Mouse (Mus musculus) heart, embryonic 12.5 days (tissue): Measurements from ENCODE around the gene Gtf2i. TPM values are rescaled to one million over a fixed set of nuclear protein-coding genes. Genes with fewer than 3 reads are reported as not detected.

Experiments
- ATAC-seq: fragments of 200-750 bp; cut with Nextera tagmentation; 2 replicates; pipeline ENCODE4 v1.8.0; 2017; ENCODE audit warnings: moderate TSS enrichment, moderate library complexity; ENCODE audit not compliant: insufficient number of reproducible peaks, low FRiP score
- H3K27ac ChIP-seq: fragments of 300-500 bp; sonication (generic); 2 replicates; pipeline ENCODE4 v1.5.1; 2016; ENCODE audit warnings: mild to moderate bottlenecking, moderate library complexity; ENCODE audit not compliant: poor library complexity, severe bottlenecking
- H3K27me3 ChIP-seq: fragments of 300-500 bp; sonication (generic); replicated peaks from 2 replicates; pipeline ENCODE4 v1.6.1; 2016; ENCODE audit warnings: mild to moderate bottlenecking, moderate library complexity
- H3K36me3 ChIP-seq: fragments of 300-500 bp; sonication (generic); 2 replicates; pipeline ENCODE4 v1.6.1; 2016; ENCODE audit warnings: mild to moderate bottlenecking, moderate library complexity
- H3K4me1 ChIP-seq: fragments of 300-500 bp; sonication (generic); replicated peaks from 2 replicates; pipeline ENCODE4 v1.6.1; 2016; ENCODE audit warnings: mild to moderate bottlenecking
- H3K4me2 ChIP-seq: fragments of 300-500 bp; sonication (generic); 2 replicates; pipeline ENCODE4 v1.6.1; 2016; ENCODE audit warnings: mild to moderate bottlenecking, moderate library complexity
- H3K4me3 ChIP-seq: fragments of 300-500 bp; sonication (generic); 2 replicates; pipeline ENCODE4 v1.5.1; 2016; ENCODE audit warnings: mild to moderate bottlenecking
- H3K9ac ChIP-seq: fragments of 300-500 bp; sonication (generic); 2 replicates; pipeline ENCODE4 v1.6.1; 2016; ENCODE audit warnings: mild to moderate bottlenecking, moderate library complexity
- H3K9me3 ChIP-seq: fragments of 300-500 bp; sonication (generic); replicated peaks from 2 replicates; pipeline ENCODE4 v1.6.1; 2016; ENCODE audit warnings: mild to moderate bottlenecking, moderate library complexity
- WGBS: fragments of 180-500 bp; shearing (Covaris S2); methylation state at CpG from one replicate; pipeline ENCODE4 v1.1.7; 2016; 5-methylcytosine and 5-hydroxymethylcytosine counted together
- polyA plus RNA-seq: library from polyadenylated mRNA; unstranded; fragments of >200 nt; fragmentation: Nextera tagmentation; extraction: Ambion mirVana; gene quantifications from 2 replicates; pipeline ENCODE4 v1.2.1, GENCODE M21; 2016

Gtf2i gene
- polyA plus RNA-seq, 1 experiment from 2014 or later: 157 TPM

GRCm38 (mm10) chr5:134275556-134275955, 39.0 kb downstream of the Gtf2i start:
- H3K4me3 ChIP-seq: no peak overlapping the region
- H3K4me2 ChIP-seq: no peak overlapping the region
- no peaks in the 10 kb centered on the region for H3K27me3 ChIP-seq
- WGBS: 90% methylated on average over 10 of the region's 10 CpGs
- no peaks in the 10 kb centered on the region for H3K9me3 ChIP-seq
- H3K36me3 ChIP-seq: peaks cover 92% of the 10 kb centered on the region
- H3K9ac ChIP-seq: no peak overlapping the region
- no peak for ATAC-seq
- H3K4me1 ChIP-seq: no peaks in the 10 kb centered on the region
- H3K27ac ChIP-seq: no peak overlapping the region

- Histone ChIP-seq H3K4me2 (no peak overlapping the region), H3K4me1 (no peaks in the 10 kb centered on the region), H3K27ac (no peak overlapping the region), H3K9ac (no peak overlapping the region), H3K4me3 (no peak overlapping the region), H3K27me3 (no peaks in the 10 kb centered on the region), H3K36me3 (peaks cover 91% of the 10 kb centered on the region), H3K9me3 (no peaks in the 10 kb centered on the region)
- 75% methylated on average over 11 of the region's 11 CpGs for WGBS
- ATAC-seq: no peak
These were observed 39.5 kb downstream of the Gtf2i start for GRCm38 (mm10) chr5:134275021-134275420.

GRCm38 (mm10) chr5:134273761-134274160, 40.8 kb downstream of the Gtf2i start:
- Histone ChIP-seq H3K9ac (no peak overlapping the region), H3K27me3 (no peaks in the 10 kb centered on the region), H3K4me2 (no peak overlapping the region), H3K4me1 (no peaks in the 10 kb centered on the region), H3K9me3 (no peaks in the 10 kb centered on the region), H3K36me3 (peaks cover 91% of the 10 kb centered on the region), H3K27ac (no peak overlapping the region), H3K4me3 (no peak overlapping the region)
- WGBS: 86% methylated on average over 8 of the region's 8 CpGs
- no peak for ATAC-seq

- WGBS: 84% methylated on average over 11 of the region's 11 CpGs
- Histone ChIP-seq H3K27me3 (no peaks in the 10 kb centered on the region), H3K4me2 (no peak overlapping the region), H3K4me3 (no peak overlapping the region), H3K27ac (no peak overlapping the region), H3K9ac (no peak overlapping the region), H3K9me3 (no peaks in the 10 kb centered on the region), H3K36me3 (peaks cover 91% of the 10 kb centered on the region), H3K4me1 (no peaks in the 10 kb centered on the region)
- ATAC-seq: no peak
These were observed 41.8 kb downstream of the Gtf2i start for GRCm38 (mm10) chr5:134272761-134273160.

GRCm38 (mm10) chr5:134271421-134271820, 43.1 kb downstream of the Gtf2i start:
- Histone ChIP-seq H3K4me1 (no peaks in the 10 kb centered on the region), H3K36me3 (peaks cover 90% of the 10 kb centered on the region), H3K9me3 (no peaks in the 10 kb centered on the region), H3K4me3 (no peak overlapping the region), H3K27me3 (no peaks in the 10 kb centered on the region), H3K9ac (no peak overlapping the region), H3K4me2 (no peak overlapping the region), H3K27ac (no peak overlapping the region)
- no peak for ATAC-seq
- WGBS: 90% methylated on average over 11 of the region's 11 CpGs

GRCm38 (mm10) chr5:134270566-134270965, 44.0 kb downstream of the Gtf2i start:
- WGBS: 82% methylated on average over 4 of the region's 4 CpGs
- no peak overlapping the region for H3K27ac ChIP-seq
- H3K27me3 ChIP-seq: no peaks in the 10 kb centered on the region
- no peaks in the 10 kb centered on the region for H3K9me3 ChIP-seq
- H3K9ac ChIP-seq: no peak overlapping the region
- peaks cover 92% of the 10 kb centered on the region for H3K36me3 ChIP-seq
- H3K4me2 ChIP-seq: no peak overlapping the region
- no peak overlapping the region for H3K4me3 ChIP-seq
- no peaks in the 10 kb centered on the region for H3K4me1 ChIP-seq
- ATAC-seq: no peak

GRCm38 (mm10) chr5:134269751-134270150, 44.8 kb downstream of the Gtf2i start:
- ATAC-seq: no peak
- no peak overlapping the region for H3K27ac ChIP-seq
- H3K4me3 ChIP-seq: no peak overlapping the region
- no peak overlapping the region for H3K9ac ChIP-seq
- 80% methylated on average over 5 of the region's 5 CpGs for WGBS
- no peaks in the 10 kb centered on the region for H3K9me3 ChIP-seq
- no peak overlapping the region for H3K4me2 ChIP-seq
- H3K36me3 ChIP-seq: peaks cover 91% of the 10 kb centered on the region
- H3K4me1 ChIP-seq: no peaks in the 10 kb centered on the region
- H3K27me3 ChIP-seq: no peaks in the 10 kb centered on the region

GRCm38 (mm10) chr5:134268751-134269150, 45.8 kb downstream of the Gtf2i start:
- no peak for ATAC-seq
- no peaks in the 10 kb centered on the region for H3K9me3 ChIP-seq
- no peak overlapping the region for H3K27ac ChIP-seq
- no peak overlapping the region for H3K4me2 ChIP-seq
- H3K9ac ChIP-seq: no peak overlapping the region
- H3K27me3 ChIP-seq: no peaks in the 10 kb centered on the region
- 96% methylated on average over 8 of the region's 8 CpGs for WGBS
- no peaks in the 10 kb centered on the region for H3K4me1 ChIP-seq
- peaks cover 95% of the 10 kb centered on the region for H3K36me3 ChIP-seq
- H3K4me3 ChIP-seq: no peak overlapping the region

- WGBS: 85% methylated on average over 18 of the region's 18 CpGs
- Histone ChIP-seq H3K4me2 (no peak overlapping the region), H3K9ac (no peak overlapping the region), H3K9me3 (no peaks in the 10 kb centered on the region), H3K27me3 (no peaks in the 10 kb centered on the region), H3K4me3 (no peak overlapping the region), H3K27ac (no peak overlapping the region), H3K36me3 (peaks cover 95% of the 10 kb centered on the region), H3K4me1 (no peaks in the 10 kb centered on the region)
- no peak for ATAC-seq
These were observed 48.2 kb downstream of the Gtf2i start for GRCm38 (mm10) chr5:134266404-134266803.

GRCm38 (mm10) chr5:134265890-134266289, 48.7 kb downstream of the Gtf2i start:
- H3K9ac ChIP-seq: no peak overlapping the region
- no peaks in the 10 kb centered on the region for H3K9me3 ChIP-seq
- H3K27ac ChIP-seq: no peak overlapping the region
- no peak for ATAC-seq
- no peaks in the 10 kb centered on the region for H3K27me3 ChIP-seq
- H3K36me3 ChIP-seq: peaks cover 95% of the 10 kb centered on the region
- H3K4me2 ChIP-seq: no peak overlapping the region
- no peaks in the 10 kb centered on the region for H3K4me1 ChIP-seq
- 63% methylated on average over 2 of the region's 2 CpGs for WGBS
- no peak overlapping the region for H3K4me3 ChIP-seq

- no peaks in the 10 kb centered on the region for H3K4me1 ChIP-seq
- H3K9ac ChIP-seq: no peak overlapping the region
- 93% methylated on average over 9 of the region's 9 CpGs for WGBS
- H3K36me3 ChIP-seq: peaks cover 97% of the 10 kb centered on the region
- H3K4me2 ChIP-seq: no peak overlapping the region
- H3K4me3 ChIP-seq: no peak overlapping the region
- H3K27ac ChIP-seq: no peak overlapping the region
- no peaks in the 10 kb centered on the region for H3K27me3 ChIP-seq
- H3K9me3 ChIP-seq: no peaks in the 10 kb centered on the region
- ATAC-seq: no peak
These were observed 54.4 kb downstream of the Gtf2i start for GRCm38 (mm10) chr5:134260001-134260636.

GRCm38 (mm10) chr5:134258934-134259333, 55.6 kb downstream of the Gtf2i start:
- no peak for ATAC-seq
- H3K27ac ChIP-seq: no peak overlapping the region
- WGBS: 93% methylated on average over 2 of the region's 2 CpGs
- no peaks in the 10 kb centered on the region for H3K27me3 ChIP-seq
- no peaks in the 10 kb centered on the region for H3K4me1 ChIP-seq
- H3K9me3 ChIP-seq: no peaks in the 10 kb centered on the region
- no peak overlapping the region for H3K4me2 ChIP-seq
- H3K4me3 ChIP-seq: no peak overlapping the region
- peaks cover 97% of the 10 kb centered on the region for H3K36me3 ChIP-seq
- H3K9ac ChIP-seq: no peak overlapping the region
